Mouse (Mus musculus) limb, embryonic 10.5 days (tissue): Measurements from ENCODE around the gene Nav3. TPM values are rescaled to one million over a fixed set of nuclear protein-coding genes. Genes with fewer than 3 reads are reported as not detected.

Source experiments
- DNase-seq: peaks from one replicate; pipeline ENCODE4 v3.0.0-alpha.2; 2017; ENCODE audit warnings: low spot score
- H3K27ac ChIP-seq: fragments of 300-500 bp; sonication (generic); 2 replicates; pipeline ENCODE4 v1.5.1; 2016; ENCODE audit warnings: mild to moderate bottlenecking
- H3K27me3 ChIP-seq: fragments of 300-500 bp; sonication (generic); 2 replicates; pipeline ENCODE4 v1.6.1; 2016; ENCODE audit warnings: low read depth, mild to moderate bottlenecking; ENCODE audit not compliant: poor library complexity, severe bottlenecking
- H3K36me3 ChIP-seq: fragments of 300-500 bp; sonication (generic); 2 replicates; pipeline ENCODE4 v1.6.1; 2016; ENCODE audit warnings: mild to moderate bottlenecking, moderate library complexity
- H3K4me1 ChIP-seq: fragments of 300-500 bp; sonication (generic); 2 replicates; pipeline ENCODE4 v1.6.1; 2016
- H3K4me3 ChIP-seq: fragments of 300-500 bp; sonication (generic); 2 replicates; pipeline ENCODE4 v1.5.1; 2016; ENCODE audit warnings: mild to moderate bottlenecking, moderate library complexity
- H3K9me3 ChIP-seq: fragments of 300-500 bp; sonication (generic); replicated peaks from 2 replicates; pipeline ENCODE4 v1.6.1; 2016; ENCODE audit warnings: mild to moderate bottlenecking
- WGBS: fragments of 180-500 bp; shearing (Covaris S2); methylation state at CpG from one replicate; pipeline ENCODE4 v1.1.7; 2016; 5-methylcytosine and 5-hydroxymethylcytosine counted together
- polyA plus RNA-seq: library from polyadenylated mRNA; unstranded; fragments of >200 nt; fragmentation: Nextera tagmentation; extraction: Ambion mirVana; gene quantifications from 2 replicates; pipeline ENCODE4 v1.2.1, GENCODE M21; 2016

Nav3 gene
- polyA plus RNA-seq, 1 experiment from 2014 or later: 0.93 TPM

DNA sequence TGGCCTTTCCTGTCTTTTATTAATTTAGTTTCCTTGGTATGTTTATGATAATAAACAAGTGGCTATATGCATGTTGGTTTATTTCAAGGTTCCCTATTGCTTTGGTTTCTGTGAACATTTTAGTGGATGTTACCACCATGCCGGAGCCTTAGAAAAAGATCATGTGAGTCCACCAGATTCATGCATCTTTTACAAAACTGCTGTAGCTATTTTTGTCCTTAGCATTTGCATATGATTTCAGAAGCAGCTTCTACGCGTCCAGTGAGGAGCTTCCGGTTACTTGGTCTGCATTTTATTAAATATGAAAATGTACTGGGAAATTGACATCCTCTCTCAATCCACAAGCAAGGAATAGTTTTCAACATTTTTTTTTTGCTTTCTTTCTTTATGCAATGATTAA is 676.9 kb downstream of the Nav3 start:
- no peak for DNase-seq
- no peak overlapping the region for H3K27ac ChIP-seq
- no peak overlapping the region for H3K4me3 ChIP-seq
- no peaks in the 10 kb centered on the region for H3K27me3 ChIP-seq
- no peaks in the 10 kb centered on the region for H3K4me1 ChIP-seq
- no peaks in the 10 kb centered on the region for H3K9me3 ChIP-seq
- no peaks in the 10 kb centered on the region for H3K36me3 ChIP-seq
- WGBS: 95% methylated on average over 4 of the region's 4 CpGs

DNA sequence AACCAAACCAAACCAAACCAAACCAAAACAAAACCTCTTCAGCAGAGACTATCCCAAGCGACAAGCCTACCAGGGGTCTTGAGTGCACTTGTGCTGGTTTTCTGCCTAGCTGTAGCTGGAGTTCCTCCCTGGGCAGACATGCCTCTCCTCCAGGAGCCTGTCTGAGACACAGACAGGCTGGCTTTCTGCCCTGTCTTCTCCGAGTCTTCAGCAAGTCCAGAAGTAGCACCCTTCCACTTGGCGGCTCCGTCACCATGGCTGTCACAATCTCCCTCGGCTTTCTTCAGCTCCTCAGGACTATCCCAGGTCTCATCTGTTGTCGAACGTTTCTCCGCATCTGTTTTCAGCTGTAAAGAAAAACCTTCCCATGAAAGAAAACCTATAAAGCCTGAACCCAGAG is 686.9 kb downstream of the Nav3 start:
- WGBS: 95% methylated on average over 8 of the region's 8 CpGs
- no peak overlapping the region for H3K27ac ChIP-seq
- no peak for DNase-seq
- H3K9me3 ChIP-seq: no peaks in the 10 kb centered on the region
- H3K27me3 ChIP-seq: no peaks in the 10 kb centered on the region
- H3K36me3 ChIP-seq: no peaks in the 10 kb centered on the region
- H3K4me3 ChIP-seq: no peak overlapping the region
- H3K4me1 ChIP-seq: no peaks in the 10 kb centered on the region

DNA sequence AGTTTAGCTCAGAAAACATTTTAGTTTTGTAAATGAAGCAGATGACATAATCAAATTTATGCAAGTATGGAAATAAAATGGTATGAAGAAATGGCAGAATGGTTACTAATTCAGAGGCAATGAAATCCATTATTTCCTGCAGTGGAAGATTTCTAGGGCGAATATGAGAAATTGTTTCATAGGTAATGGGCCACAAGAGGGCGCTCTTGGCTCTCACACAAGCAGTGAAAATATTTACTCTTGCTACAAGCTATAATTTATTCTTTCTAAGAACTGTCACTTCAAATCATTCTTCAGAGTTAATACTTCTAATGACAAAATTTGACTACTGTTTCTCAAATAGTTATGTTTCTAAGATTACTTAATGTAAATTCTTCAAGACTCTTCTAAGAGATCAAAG is 690.4 kb downstream of the Nav3 start:
- peak; percentile 61 for DNase-seq

DNA sequence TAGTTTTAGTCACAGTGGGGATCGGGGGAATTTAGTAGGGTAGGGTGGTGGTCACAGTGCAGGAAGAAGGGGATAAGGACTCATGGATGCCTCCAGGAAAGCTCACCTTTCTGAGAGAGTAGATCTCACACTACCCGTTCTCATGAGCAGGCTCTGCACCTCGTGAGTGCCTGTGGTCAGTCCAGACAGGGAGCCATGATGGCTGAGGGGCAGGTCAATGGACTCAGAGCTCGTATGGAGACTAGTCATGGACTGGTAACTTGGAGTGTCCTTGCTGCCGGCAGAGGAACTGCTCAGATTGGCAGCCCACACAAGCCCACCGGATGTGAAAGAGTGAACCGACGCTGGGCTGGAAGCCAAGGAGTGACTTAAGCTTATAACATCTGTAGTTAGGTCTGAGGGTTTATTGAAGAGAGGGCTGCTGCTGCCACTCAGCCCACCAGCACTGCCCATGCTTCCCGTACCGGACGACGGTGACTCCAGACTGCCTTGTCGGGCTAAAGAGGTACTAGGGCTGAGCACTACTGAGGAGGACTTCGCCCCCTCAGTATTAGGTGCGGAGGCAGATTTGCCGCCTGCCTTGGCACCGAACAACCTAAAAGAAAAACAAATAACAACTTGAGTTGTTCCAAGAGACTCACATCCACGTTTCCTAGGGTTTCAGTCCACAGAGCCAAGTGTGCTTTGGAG is 691.4 kb downstream of the Nav3 start:
- DNase-seq: no peak
- no peak overlapping the region for H3K27ac ChIP-seq
- H3K4me3 ChIP-seq: no peak overlapping the region
- no peaks in the 10 kb centered on the region for H3K36me3 ChIP-seq
- no peaks in the 10 kb centered on the region for H3K27me3 ChIP-seq
- no peaks in the 10 kb centered on the region for H3K9me3 ChIP-seq
- 85% methylated on average over 18 of the region's 18 CpGs for WGBS
- H3K4me1 ChIP-seq: no peaks in the 10 kb centered on the region

More for the DNA sequence above, 690.4 kb downstream of the Nav3 start:
- Histone ChIP-seq H3K36me3 (no peaks in the 10 kb centered on the region), H3K9me3 (no peaks in the 10 kb centered on the region), H3K4me3 (no peak overlapping the region), H3K27ac (no peak overlapping the region), H3K27me3 (no peaks in the 10 kb centered on the region), H3K4me1 (no peaks in the 10 kb centered on the region)
- WGBS: 9% methylated on average over 2 of the region's 2 CpGs

DNA sequence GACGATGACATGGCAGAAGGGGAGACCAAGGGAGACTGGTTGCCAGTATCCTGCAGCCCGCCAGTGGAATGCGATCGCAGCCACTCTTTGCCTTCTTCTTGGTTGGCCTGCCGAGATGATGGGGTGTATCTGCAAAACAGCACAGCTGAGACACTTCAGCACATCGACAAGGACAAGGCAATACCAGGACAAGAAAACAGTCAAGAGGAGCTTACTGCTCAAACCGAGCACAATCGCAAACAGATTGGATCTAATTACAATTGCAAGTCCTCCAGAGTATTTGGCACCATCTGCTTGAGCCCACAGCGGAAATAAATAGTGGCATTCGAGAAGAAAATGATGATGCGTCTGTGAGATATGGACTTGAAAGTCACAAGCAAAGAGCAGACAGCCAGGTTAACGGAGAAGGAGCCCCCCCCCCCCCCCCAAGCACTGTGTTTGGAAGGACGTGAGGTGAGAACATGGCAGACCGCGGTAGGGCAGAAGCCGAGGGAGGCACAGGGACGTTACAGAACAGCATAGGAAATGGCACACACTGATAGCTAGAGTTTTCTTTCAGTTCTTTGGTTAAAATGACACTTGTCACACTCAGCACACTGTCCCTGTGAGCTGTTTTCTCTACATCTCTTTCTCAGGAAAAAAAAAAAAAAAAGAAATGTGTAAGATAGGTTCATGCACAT is 696.9 kb downstream of the Nav3 start:
- no peaks in the 10 kb centered on the region for H3K27me3 ChIP-seq
- H3K4me3 ChIP-seq: no peak overlapping the region
- H3K9me3 ChIP-seq: no peaks in the 10 kb centered on the region
- DNase-seq: no peak
- H3K36me3 ChIP-seq: no peaks in the 10 kb centered on the region
- H3K4me1 ChIP-seq: no peaks in the 10 kb centered on the region
- WGBS: 86% methylated on average over 17 of the region's 17 CpGs
- H3K27ac ChIP-seq: no peak overlapping the region

DNA sequence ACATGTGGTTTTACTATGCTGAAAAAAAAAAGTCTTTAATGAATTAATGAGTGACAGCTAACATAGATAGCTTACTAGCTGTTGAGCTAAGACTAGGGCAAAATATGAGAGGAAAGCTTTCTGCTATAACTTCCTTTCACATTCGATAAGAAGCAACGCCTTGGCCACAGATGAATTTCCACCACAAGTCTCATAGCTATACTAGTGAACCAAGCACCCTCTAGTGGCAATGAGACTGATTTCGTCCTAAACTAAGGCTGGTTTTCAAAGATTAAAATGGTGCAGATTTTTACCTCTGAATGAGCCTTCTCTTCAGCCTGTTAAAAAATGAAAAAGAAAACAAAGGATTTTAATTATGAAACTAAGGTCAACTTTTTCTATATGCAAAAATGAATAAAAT is 709.1 kb downstream of the Nav3 start:
- Histone ChIP-seq H3K27me3 (no peaks in the 10 kb centered on the region), H3K4me3 (no peak overlapping the region), H3K27ac (no peak overlapping the region), H3K36me3 (no peaks in the 10 kb centered on the region), H3K9me3 (no peaks in the 10 kb centered on the region), H3K4me1 (no peaks in the 10 kb centered on the region)
- 69% methylated on average over 3 of the region's 3 CpGs for WGBS
- no peak for DNase-seq

DNA sequence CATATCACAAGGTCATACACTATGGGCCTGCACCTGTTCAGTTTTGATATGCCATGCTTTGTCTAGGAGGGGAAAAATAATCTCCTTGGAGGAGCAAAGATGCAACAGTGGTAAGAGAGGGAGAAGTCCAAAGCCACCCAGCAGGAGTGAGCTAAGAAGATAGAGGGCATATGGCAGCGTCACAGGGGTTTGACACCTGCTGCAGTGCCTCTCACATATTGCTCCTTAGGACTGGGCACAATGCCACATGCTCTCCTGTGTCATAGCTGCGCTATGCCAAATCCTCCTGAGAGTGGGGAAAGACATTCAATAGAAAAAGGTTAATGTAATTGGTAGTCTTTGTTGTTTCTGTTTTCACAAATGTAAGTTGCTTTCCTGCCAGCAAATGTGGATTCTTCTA is 714.3 kb downstream of the Nav3 start:
- no peak for DNase-seq

DNA sequence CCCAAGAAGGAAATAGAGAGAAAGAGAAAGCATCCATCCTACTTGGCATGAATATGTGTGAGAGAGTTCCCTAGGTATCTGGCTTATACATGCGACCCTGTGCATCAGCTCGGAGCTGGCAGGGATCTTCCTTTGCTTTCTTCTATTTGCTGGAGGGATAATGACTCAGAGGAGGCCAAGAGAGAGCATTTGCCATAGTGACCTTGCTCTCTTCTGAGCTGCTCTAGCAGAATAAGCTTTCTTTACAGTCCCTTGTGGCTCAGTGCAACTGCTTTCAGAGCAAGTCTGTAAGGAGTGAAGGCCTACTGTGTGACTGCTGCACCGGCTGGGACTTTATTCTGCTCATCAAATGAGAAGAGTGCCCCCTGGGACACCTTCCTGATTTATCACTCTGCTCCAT is 715.7 kb downstream of the Nav3 start:
- no peaks in the 10 kb centered on the region for H3K9me3 ChIP-seq
- no peak overlapping the region for H3K27ac ChIP-seq
- H3K27me3 ChIP-seq: no peaks in the 10 kb centered on the region
- H3K4me3 ChIP-seq: no peak overlapping the region
- no peak for DNase-seq
- no peaks in the 10 kb centered on the region for H3K36me3 ChIP-seq
- WGBS: 72% methylated on average over 3 of the region's 3 CpGs
- no peaks in the 10 kb centered on the region for H3K4me1 ChIP-seq

More for the DNA sequence above, 714.3 kb downstream of the Nav3 start:
- Histone ChIP-seq H3K4me3 (no peak overlapping the region), H3K4me1 (no peaks in the 10 kb centered on the region), H3K27ac (no peak overlapping the region), H3K9me3 (no peaks in the 10 kb centered on the region), H3K27me3 (no peaks in the 10 kb centered on the region), H3K36me3 (no peaks in the 10 kb centered on the region)
- WGBS: 84% methylated on average over 2 of the region's 2 CpGs

DNA sequence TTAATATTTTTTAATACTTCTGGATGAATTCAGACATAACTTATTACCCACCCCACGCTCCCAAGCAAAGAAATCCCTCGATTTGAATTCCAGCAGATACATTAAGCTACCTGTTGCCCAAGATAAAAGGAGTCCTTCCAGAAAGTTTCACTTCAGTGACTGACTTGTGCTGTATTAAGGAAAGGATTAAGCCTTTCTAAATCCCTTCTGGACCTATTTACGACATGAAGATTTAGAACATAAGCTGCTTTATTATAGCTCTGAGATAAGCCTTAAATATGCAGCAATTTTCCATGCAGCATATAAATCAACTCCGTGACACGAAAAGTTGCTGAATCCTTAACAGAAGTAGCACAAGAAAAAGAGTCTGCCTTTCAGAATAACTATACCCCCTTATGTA is 732.4 kb downstream of the Nav3 start:
- Histone ChIP-seq H3K27me3 (no peaks in the 10 kb centered on the region), H3K4me3 (no peak overlapping the region), H3K27ac (no peak overlapping the region), H3K36me3 (no peaks in the 10 kb centered on the region), H3K9me3 (no peaks in the 10 kb centered on the region), H3K4me1 (no peaks in the 10 kb centered on the region)
- no peak for DNase-seq
- 90% methylated on average over 5 of the region's 5 CpGs for WGBS

DNA sequence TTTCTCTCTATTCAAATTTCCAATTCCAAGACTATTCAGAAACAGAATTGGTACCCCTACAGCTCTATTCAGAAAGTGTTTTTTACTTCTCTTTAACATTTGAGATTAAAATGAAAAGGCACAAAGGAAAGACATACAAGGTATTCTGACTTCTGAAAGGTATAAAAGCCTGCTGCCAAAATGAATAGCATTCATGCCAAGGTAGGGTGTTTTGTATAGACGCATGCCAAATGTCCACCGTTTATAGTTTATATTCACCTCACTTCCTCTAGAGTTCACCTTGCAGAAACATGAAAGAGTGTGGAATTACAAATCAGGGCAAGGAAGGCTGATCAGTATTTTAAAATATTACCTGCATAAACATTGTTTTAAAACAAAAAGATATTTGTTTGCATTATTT is 737.2 kb downstream of the Nav3 start:
- no peaks in the 10 kb centered on the region for H3K36me3 ChIP-seq
- DNase-seq: no peak
- WGBS: 93% methylated on average over 2 of the region's 2 CpGs
- H3K27ac ChIP-seq: no peak overlapping the region
- H3K4me1 ChIP-seq: no peaks in the 10 kb centered on the region
- no peaks in the 10 kb centered on the region for H3K27me3 ChIP-seq
- H3K9me3 ChIP-seq: no peaks in the 10 kb centered on the region
- H3K4me3 ChIP-seq: no peak overlapping the region

DNA sequence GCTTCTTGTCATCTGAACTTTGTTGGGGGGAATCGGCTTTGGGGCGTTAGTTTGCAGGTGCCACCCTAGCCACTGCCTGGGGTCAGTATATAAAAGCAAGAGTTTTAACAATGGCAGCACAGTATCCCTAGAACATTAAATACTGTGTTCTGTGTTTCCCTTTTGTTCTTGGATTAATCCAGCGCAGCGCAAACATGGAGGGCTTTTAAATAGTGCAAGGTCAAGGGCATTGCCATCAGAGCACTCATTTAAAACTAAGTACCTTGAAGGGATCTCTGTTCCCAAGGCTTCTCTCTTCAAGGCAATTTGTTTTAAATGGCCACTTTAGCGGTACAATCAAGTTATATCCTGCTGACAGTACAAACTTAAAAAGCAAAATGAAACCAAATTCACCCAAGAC is 737.6 kb downstream of the Nav3 start:
- Histone ChIP-seq H3K4me1 (no peaks in the 10 kb centered on the region), H3K9me3 (no peaks in the 10 kb centered on the region), H3K27me3 (no peaks in the 10 kb centered on the region), H3K36me3 (no peaks in the 10 kb centered on the region), H3K4me3 (no peak overlapping the region), H3K27ac (no peak overlapping the region)
- no peak for DNase-seq
- WGBS: 88% methylated on average over 5 of the region's 5 CpGs

DNA sequence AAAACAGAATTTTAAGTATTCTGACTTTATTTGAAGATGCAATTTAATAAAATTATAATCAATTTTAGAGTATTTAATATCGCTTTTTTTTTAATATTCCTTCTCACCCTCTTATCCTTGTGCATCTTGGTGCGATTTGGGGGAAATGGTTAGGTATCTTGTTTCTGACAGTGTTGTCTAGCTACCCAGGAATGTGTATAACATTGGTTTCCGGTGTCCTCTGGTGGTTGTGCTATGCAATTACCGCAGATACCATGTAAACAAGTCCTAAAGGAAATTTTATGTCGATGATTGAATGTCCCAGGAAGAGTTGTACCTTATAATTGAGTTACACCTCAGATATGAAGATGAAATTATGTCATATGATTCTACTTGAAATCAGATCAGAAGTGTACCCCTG is 743.0 kb downstream of the Nav3 start:
- DNase-seq: no peak
- Histone ChIP-seq H3K27me3 (no peaks in the 10 kb centered on the region), H3K27ac (no peak overlapping the region), H3K4me1 (no peaks in the 10 kb centered on the region), H3K9me3 (no peaks in the 10 kb centered on the region), H3K4me3 (no peak overlapping the region), H3K36me3 (no peaks in the 10 kb centered on the region)
- WGBS: 55% methylated on average over 5 of the region's 5 CpGs

DNA sequence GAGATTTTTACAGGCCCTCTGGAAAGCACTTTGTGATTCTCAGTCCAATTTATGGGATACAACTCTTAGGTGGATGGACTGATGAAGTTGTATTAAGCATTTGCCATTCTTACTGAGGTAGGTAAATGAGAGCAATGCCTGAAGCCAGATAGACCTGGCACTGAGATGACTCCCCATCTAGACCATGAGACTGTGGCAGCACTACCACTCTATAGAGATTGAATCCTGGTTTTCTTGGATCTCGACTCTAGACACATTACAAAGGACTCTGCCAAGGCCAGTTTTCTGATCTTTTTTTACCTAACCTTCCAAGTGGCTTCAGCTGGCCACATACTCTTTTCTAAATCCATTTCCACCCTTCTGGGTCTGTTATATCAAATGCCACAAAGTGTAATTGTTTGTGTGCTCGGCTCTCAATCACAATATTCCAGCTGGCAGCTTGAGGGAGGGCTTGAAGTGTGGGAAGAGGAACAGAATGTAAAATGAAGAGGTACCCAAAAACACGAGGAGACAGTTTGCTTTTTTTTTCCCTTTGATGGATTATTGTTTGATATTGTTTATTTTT is 756.2 kb downstream of the Nav3 start:
- no peak for DNase-seq
- WGBS: 72% methylated on average over 3 of the region's 3 CpGs
- H3K9me3 ChIP-seq: no peaks in the 10 kb centered on the region

More for the DNA sequence above, 756.2 kb downstream of the Nav3 start:
- H3K36me3 ChIP-seq: no peaks in the 10 kb centered on the region
- no peaks in the 10 kb centered on the region for H3K27me3 ChIP-seq
- H3K4me3 ChIP-seq: no peak overlapping the region
- H3K4me1 ChIP-seq: no peaks in the 10 kb centered on the region
- no peak overlapping the region for H3K27ac ChIP-seq
